Mouse (Mus musculus) megakaryocyte progenitor cell, adult 5-6 weeks (primary cell): ENCODE results near the gene Usp5. TPM values are rescaled to one million over a fixed set of nuclear protein-coding genes. Genes with fewer than 3 reads are reported as not detected.
"Not testable (repeated sequence)": the region's sequence is repeated elsewhere in the genome, so short reads cannot be mapped to it uniquely, and the experiment has no call there.

Source experiments
- ATAC-seq: replicated peaks from 2 replicates; pipeline ENCODE4 v1.8.0; 2016; ENCODE audit warnings: mild to moderate bottlenecking, moderate TSS enrichment, inconsistent platforms; ENCODE audit not compliant: poor library complexity
- total RNA-seq, 2 experiments: library from RNA; stranded (forward) in 1 of 2; stranded (reverse) in 1 of 2; fragments of 157-497, 149-512 nt in 1 of 2; fragments of 200-1000 nt in 1 of 2; gene quantifications; 2 replicates each; pipeline versions ENCODE4 v1.2.3 to v1.2.4; 2015 to 2017

Gene Usp5
- total RNA-seq, 2 experiments from 2014 or later, result 42.0 to 86.1 TPM

- ATAC-seq, result peak; percentile 62
Observed at GRCm38 (mm10) chr6:124840241-124841167, 11.2 kb upstream of the Usp5 start, which contains the start of gene Gnb3. TSS of gene Gnb3 (minus strand) at chr6:124840275.

DNA sequence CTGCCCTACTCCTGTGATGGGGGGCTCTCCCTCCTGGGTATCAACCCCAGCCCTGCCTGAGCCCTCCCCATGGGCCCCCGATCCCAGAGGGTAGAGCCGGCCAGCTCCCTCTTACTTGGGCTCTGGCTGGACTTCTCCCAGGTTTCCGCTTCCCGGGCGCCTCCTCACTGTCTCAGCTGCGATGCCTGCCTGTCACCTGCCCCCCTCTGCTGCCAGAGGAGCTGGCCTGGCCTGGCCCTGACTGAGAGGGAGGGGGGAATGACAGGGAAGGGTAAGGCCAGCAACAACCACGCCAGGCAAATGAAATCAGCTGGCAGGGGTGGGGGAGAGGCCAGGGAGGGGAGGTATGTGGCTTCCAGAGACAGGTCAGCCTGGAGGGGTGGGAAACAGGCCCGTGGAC, 10.5 kb upstream of the Usp5 start:
- no peak for ATAC-seq

DNA sequence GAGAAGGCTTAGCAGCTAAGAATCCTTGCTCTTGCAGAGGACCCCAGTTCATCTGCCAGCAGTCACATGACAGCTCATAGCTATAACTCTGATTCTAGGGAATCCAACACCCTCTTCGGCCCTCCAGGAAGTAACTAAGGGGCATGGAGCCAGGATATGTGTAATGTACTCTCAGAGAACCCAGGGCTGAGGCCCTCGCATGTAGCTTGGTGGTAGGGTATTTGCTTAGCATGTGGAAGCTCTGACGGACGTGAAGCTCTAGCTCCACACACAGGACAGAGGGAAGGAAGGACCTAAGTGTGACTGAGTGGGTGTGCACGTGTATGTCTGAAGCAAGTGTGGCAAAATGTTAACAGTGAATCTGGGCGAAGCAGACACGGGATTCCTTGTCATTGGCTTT, 7.1 kb upstream of the Usp5 start:
- no peak for ATAC-seq

- no peak for ATAC-seq
Observed at GRCm38 (mm10) chr6:124835531-124835930, 6.2 kb upstream of the Usp5 start.

DNA sequence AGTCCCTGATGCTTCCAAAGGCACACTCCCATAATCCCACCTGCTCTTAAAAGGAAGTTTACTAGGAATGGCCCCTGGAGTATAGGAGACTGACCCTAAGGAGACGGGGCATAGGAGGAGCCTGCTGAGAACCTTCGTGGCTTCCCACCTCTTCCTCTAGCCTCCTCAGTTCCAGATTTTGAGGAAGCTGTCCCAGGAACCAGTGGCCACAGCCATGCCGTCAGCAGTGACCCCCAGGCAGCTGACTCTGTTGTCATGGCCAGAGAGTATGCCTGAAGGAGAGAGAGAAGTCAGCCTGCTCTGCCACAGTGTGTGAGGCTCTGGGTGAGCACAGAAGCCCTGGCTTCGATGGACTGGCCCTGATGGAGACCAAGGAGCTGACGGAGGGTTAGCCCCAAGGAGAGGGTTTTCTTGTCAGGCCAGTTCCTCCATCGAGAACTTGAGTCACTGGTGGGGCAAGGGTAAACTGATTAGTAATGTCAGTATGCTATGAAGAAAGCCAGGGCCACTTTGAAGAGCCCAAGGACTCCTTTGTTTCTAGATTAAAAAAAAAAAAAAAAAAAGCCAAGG, 5.3 kb upstream of the Usp5 start:
- no peak for ATAC-seq

DNA sequence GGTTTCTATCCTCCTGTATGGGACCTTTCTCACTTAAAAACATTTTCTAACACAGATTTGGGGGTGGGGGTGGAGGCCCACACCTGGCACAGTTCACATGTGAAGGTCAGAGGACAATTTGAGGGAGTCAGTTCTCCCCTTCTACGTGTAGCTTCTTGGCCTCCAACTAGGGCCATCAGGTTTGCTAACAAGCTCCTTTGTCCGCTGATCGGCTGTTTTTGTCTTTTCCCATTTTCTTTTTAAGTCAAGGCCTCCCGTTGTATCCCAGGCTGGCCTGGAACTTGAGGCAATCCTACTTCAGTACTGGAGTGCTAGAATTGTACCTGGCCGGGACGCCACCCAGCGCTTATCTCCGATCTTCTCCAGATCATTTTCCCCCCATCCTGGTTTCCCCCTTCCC, 2.4 kb upstream of the Usp5 start:
- no peak for ATAC-seq

GRCm38 (mm10) chr6:124831199-124831598, 1.9 kb upstream of the Usp5 start:
- ATAC-seq, result not testable (repeated sequence)

- peak; percentile 59 for ATAC-seq
Observed at GRCm38 (mm10) chr6:124829799-124830700, 766 bp upstream of the Usp5 start.

DNA sequence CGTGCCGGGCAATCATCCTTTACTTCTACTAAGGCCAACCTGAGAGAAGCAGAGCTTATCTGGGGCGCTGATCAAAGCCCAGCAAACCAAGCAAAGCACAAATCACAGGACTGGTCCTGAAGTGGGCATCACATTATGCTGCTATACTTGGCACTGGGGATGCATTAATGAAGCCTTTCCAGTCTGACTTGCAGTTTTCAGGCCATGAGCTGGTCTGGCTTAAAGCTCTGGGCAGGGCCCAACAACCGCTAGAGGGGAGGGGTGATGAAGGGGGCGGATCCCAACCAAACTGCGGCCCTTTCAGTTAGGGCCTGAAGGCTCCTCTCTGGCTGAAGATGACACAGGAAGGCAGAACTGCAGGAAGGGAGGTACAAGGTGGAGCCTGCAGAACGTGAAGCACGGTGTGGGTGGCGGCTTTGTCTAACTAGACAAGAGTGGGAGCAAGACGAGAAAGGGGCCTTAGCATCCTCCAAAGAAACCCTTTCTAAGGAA, 1.1 kb downstream of the Usp5 start:
- ATAC-seq, result peak; percentile 32

DNA sequence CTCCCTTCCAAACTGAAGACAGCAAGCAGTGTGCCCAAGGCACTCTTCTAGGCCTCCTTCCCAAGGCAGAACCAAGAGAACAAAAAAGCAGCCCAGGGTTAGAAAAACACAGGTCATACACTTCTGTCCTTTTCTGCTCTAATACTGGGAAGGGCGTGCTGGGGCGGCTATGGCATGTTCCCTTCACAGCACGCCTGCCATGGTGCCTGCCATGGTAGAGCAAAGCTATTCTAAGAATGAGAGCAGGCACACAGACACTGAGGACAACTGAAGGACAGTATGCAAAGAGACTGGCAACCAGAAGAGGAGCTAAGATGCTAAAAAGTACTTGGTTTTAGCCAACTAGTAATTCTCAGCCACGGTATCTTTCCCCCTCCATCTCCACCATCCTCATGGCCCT, 7.2 kb downstream of the Usp5 start:
- ATAC-seq, result no peak

DNA sequence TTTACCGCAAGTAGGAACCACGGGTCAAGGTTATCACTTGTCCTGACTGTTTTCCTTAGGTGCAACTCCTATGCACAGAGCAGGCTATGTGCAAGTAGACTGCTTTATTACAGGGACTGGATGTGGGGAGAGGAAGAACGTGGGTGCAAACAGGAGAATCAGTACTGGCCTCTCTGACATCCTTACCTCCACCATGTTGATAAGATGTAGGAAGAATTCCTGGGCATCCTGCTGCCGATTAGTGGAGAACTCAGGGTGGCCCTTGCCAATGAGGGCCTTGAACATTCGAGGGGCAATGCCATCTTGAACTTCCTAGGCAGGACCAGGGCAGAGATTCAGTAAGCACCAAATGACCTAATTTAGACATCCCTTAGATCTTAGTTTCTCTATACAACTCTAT, 8.4 kb downstream of the Usp5 start:
- no peak for ATAC-seq

DNA sequence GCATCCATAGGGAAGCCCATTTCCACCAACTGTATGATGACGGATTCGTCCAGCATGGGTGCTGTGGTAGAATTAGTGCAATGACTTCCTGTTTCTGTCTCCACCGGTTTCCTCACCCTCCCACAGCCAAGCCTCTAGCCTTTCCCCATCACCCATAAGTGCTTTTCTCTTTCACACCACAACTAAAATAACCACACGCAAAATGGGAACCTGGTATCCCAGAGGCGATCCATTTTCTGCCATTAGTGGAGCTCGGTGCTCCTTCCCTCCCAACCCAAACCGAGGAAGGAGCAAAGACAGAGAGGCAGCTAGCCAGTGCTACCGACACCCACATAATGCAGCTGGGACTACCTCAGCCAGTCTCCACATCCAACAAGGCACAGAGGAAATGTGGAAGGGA, 11.3 kb downstream of the Usp5 start:
- ATAC-seq, result peak; percentile 64

GRCm38 (mm10) chr6:124817563-124817962, 11.7 kb downstream of the Usp5 start:
- no peak for ATAC-seq

DNA sequence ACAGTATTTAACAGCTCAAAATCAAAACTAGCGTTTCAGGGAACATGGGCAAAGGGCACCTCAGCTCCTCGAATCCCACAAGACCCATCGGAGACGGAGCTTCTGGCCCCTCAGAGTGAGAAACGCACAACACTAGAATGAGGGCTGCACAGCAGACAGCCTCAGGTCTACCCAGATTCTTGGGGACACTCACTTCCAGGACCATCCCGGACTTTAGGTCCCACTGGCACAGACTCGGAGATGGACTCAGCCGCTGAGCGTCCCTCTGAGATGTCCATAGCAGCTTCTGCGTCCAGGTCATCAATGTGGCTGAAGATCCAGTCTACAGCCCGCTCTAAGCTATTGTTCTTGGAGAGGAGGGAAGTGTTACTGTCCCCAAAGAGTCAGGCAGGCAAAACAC, 12.2 kb downstream of the Usp5 start:
- no peak for ATAC-seq

- no peak for ATAC-seq
Observed at GRCm38 (mm10) chr6:124816611-124817010, 12.7 kb downstream of the Usp5 start.

DNA sequence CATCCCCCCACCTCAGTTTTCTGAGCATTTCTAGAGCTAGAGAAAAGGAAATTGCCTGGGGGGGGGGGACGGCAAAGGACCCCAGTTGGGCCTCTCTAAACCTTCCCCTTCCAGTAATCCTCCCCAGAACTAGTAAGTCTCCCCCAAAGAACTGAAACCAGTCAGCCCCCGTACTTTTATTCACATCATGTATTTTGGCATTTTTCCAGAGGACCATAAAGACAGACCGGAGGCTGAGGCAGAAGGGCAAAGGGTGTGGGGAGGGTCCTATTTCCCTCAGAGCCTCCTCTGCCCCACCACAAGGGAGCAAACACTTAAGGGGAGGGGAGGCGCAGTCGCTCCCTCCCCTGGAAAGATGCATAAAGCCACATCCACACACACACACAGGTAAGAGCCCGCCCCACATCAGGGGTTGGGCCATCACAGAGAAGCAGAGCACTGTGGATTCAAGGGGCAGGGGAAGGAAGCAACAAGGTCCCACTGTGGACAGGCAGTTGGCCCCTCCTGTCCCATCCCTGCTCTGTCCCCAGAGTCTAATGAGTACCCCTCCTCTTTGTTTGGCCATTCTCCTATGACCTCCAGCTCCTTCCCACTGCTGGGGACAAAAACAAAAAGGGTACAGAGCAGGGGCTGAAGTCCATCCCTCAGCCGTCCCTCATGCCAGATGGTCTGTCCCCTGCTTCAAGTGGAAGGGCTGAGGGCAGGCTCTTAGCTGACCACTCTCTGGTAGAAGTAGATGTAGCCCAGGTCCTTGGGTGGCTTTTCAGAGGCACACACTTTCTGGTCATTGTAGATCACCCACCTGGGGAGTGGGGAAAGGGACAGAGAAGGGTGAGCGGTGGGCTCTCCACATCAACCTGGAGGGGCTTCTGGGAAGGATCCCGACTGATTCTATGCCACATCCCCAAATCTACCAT, 14.2 kb downstream of the Usp5 start:
- no peak for ATAC-seq

- ATAC-seq, result no peak
Observed at GRCm38 (mm10) chr6:124814448-124814847, 14.8 kb downstream of the Usp5 start.

DNA sequence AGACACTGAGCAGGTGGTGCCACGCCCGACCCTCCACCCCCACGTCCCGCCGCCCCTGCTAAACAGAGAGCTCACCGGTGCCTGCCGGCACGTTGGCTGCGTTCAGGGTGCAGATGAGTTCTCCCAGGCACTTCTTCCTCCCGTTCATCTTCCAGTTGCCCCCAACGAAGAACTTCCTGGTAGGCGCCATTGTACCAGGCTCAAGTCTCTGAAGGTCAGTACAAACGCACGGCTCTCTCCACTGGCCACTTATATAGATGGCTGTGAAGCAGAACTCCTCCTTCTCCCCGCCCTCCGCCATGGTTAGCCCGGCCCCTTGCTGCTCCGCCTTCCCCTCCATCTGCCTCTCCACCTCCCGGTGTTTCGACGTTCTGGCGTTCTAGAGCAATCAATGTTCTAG, 15.4 kb downstream of the Usp5 start, which contains the start of gene Tpi1:
Gene Tpi1, minus strand, starts transcription at position 364 of the 400 bp plus-strand sequence.
- ATAC-seq, result peak; percentile 73

DNA sequence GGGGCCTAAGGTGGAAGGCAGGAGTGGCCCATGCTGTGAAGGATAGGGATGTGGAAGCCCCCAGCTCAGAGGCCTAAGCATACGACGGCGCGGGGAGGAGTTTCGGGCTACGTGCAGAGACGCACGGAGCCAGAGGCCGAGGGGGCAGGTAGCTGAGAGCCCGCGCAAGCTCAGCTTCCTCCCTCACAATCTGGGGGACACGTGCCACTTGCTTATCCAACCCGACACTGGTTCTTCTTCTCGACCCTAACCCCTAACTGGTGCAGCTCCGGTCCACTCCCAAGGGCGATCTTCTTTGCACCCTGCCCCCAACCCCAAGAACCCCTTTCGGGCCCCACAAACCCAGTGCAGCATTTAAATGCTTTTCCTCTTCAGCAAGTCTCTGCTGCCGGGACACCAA, 15.8 kb downstream of the Usp5 start:
- peak; percentile 39 for ATAC-seq

DNA sequence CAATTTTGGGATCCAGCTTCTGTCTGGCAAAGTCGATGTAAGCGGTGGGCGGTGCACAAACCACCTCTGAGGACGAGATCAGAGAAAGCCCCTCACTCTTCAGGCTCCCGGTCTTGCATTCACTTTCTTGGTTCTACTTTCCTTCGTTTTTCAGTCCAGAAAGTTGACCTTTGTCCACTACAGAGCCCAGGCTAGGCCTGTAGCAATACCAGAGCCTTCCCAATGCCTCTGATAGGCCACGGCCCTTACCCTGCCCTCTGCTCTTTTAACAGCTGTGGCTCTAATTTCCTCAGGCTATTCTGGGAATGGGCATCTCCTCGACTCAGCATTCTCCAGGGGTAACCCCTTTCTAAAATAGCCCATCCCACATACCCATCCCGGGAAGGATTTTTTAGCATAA, 16.4 kb downstream of the Usp5 start:
- no peak for ATAC-seq
